Mouse (Mus musculus): Measurements from ENCODE around the gene Gck.

DNA sequence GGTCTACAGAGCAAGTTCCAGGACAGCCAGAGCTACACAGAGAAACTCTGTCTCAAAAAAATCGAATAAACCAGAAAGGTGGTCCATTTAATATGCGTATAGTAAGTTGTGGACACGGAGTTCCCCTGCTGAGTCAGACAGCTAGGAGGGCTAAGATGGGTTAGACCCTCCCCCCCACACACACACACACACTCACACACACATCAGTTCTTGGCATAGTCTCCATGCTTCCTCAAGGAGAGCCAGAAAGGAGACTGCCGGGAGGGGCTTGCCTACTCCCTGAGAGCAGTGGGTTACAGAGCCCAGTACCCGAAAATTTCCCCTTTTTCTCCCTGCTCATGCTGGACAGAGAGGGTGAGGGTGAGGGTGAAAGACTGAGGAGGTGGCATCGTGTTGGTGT is 89.2 kb downstream of the Gck start:
- TF ChIP-seq CTCF (IDR thresholded peaks at IDR 0.05; ENCODE audit: borderline replicate concordance, insufficient read depth, low read length) (no peak), POLR2A (IDR thresholded peaks at IDR 0.05; ENCODE audit: low read depth, low read length) (peak; percentile 11; the same call in 1 of the 2 replicates)

Data from embryonic fibroblast, embryonic 13.5 days (primary cell).